Mouse (Mus musculus): ENCODE results near the gene Grtp1. TPM values are rescaled to one million over a fixed set of nuclear protein-coding genes. Genes with fewer than 3 reads are reported as not detected.

Grtp1 gene
- total and polyA plus RNA-seq, 2 experiments from 2014 or later, result 4.4 to 10.0 TPM

DNA sequence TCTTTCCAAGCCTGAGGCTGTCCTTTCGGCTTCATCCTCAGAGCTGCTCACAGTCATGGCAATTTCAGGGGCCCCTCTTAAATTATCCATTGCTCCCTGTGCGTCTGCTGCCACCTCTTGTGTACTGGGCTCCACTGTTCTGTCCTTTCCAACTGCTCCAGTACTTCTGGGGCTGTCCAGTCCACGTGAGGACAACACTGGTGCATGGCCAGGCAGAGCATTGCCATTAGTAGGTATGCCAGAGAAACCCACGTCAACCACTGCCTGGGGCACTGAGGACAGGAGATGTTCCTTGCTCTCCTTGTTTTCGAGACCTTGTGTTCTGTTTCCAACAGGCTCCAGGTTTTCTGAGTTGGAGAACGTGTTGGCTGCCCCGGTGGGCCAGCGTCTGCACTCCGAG, 24.0 kb upstream of the Grtp1 start:
- H3K4me3 ChIP-seq (ENCODE audit: low read depth, low read length), result no peak overlapping the region
- peaks cover 32% of the 10 kb centered on the region for H3K4me1 ChIP-seq (ENCODE audit: control insufficient read depth, insufficient read depth)
- no peak overlapping the region for H3K4me2 ChIP-seq (ENCODE audit: low read depth, low read length)
- no peaks in the 10 kb centered on the region for H3K9me3 ChIP-seq (replicated peaks; ENCODE audit: control insufficient read depth, low read length)
- 79% methylated on average over 9 of the region's 9 CpGs for WGBS
- H3K27me3 ChIP-seq (ENCODE audit: control insufficient read depth, insufficient read depth, low read length), result no peaks in the 10 kb centered on the region
- TF ChIP-seq EP300 (IDR thresholded peaks at IDR 0.05; ENCODE audit: low read depth) (no peak), CTCF (IDR thresholded peaks at IDR 0.05; ENCODE audit: low read depth) (no peak)
- H3K27ac ChIP-seq (ENCODE audit: low read depth), result no peak overlapping the region
- DNase-seq (ENCODE audit: low spot score) (no peak), ATAC-seq (ENCODE audit: insufficient read depth, low read depth) (no peak)
- H3K9ac ChIP-seq (replicated peaks; ENCODE audit: low read depth, low read length), result no peak overlapping the region
- peaks cover 44% of the 10 kb centered on the region for H3K36me3 ChIP-seq (replicated peaks; ENCODE audit: control insufficient read depth, insufficient read depth, low read length)

DNA sequence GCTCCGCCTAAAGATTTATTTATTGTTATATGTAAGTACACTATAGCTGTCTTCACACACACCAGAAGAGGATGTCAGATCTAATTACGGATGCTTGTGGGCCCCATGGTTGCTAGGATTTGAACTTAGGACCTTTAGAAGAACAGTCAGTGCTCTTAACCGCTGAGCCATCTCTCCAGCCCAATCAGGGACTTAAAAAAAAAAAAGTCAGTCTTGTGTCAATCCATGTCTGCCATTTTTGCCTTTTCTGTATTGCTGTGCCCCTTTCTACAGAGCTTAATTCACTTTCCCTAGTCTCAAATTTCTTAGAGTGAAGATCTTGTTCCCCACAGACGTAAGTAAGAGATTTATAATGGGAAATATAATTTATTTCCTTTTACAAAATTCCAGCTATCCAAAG, 18.0 kb upstream of the Grtp1 start:
- no peak for TF ChIP-seq EP300 (IDR thresholded peaks at IDR 0.05; ENCODE audit: low read depth)
- TF ChIP-seq CTCF (IDR thresholded peaks at IDR 0.05; ENCODE audit: low read depth), result no peak
- no peaks in the 10 kb centered on the region for H3K27me3 ChIP-seq (ENCODE audit: control insufficient read depth, insufficient read depth, low read length)
- no peak overlapping the region for H3K27ac ChIP-seq (ENCODE audit: low read depth)

DNA sequence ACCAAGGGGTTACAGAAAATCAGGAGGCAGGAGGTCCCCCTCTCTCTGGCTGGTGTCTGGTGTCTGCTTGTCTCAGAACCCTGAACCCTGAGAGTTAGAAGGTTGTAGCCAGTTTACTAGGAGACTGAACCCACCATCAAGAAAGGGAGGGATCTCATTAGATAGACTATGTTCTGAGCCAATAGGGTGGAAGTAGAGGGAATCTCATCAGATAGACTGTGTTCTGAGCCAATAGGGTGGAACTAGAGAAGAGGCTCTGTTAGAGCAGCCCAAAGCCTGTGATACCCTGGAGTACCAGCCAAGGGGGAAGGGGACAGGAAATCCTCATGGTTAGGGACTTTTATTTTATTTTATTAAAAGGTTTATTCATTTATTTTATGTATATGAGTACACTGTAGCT, 17.6 kb upstream of the Grtp1 start:
- Histone ChIP-seq H3K27ac (ENCODE audit: low read depth) (no peak overlapping the region), H3K9me3 (replicated peaks; ENCODE audit: control insufficient read depth, low read length) (no peaks in the 10 kb centered on the region), H3K27me3 (ENCODE audit: control insufficient read depth, insufficient read depth, low read length) (no peaks in the 10 kb centered on the region), H3K4me3 (ENCODE audit: low read depth, low read length) (no peak overlapping the region), H3K4me1 (ENCODE audit: control insufficient read depth, insufficient read depth) (peaks cover 15% of the 10 kb centered on the region; the same call in 1 of the 2 replicates), H3K36me3 (replicated peaks; ENCODE audit: control insufficient read depth, insufficient read depth, low read length) (peaks cover 18% of the 10 kb centered on the region), H3K4me2 (ENCODE audit: low read depth, low read length) (no peak overlapping the region), H3K9ac (replicated peaks; ENCODE audit: low read depth, low read length) (no peak overlapping the region)
- ATAC-seq (ENCODE audit: insufficient read depth, low read depth) (no peak), DNase-seq (ENCODE audit: low spot score) (no peak)
- TF ChIP-seq EP300 (IDR thresholded peaks at IDR 0.05; ENCODE audit: low read depth) (no peak), CTCF (IDR thresholded peaks at IDR 0.05; ENCODE audit: low read depth) (no peak)

More for the DNA sequence above, 18.0 kb upstream of the Grtp1 start:
- no peak overlapping the region for H3K4me3 ChIP-seq (ENCODE audit: low read depth, low read length)
- DNase-seq (ENCODE audit: low spot score) (no peak), ATAC-seq (ENCODE audit: insufficient read depth, low read depth) (no peak)
- H3K9ac ChIP-seq (replicated peaks; ENCODE audit: low read depth, low read length), result no peak overlapping the region
- H3K4me2 ChIP-seq (ENCODE audit: low read depth, low read length), result no peak overlapping the region
- peaks cover 23% of the 10 kb centered on the region for H3K36me3 ChIP-seq (replicated peaks; ENCODE audit: control insufficient read depth, insufficient read depth, low read length)
- WGBS, result 82% methylated on average over 4 of the region's 4 CpGs
- H3K4me1 ChIP-seq (ENCODE audit: control insufficient read depth, insufficient read depth), result peaks cover 11% of the 10 kb centered on the region; the same call in 1 of the 2 replicates
- no peaks in the 10 kb centered on the region for H3K9me3 ChIP-seq (replicated peaks; ENCODE audit: control insufficient read depth, low read length)

DNA sequence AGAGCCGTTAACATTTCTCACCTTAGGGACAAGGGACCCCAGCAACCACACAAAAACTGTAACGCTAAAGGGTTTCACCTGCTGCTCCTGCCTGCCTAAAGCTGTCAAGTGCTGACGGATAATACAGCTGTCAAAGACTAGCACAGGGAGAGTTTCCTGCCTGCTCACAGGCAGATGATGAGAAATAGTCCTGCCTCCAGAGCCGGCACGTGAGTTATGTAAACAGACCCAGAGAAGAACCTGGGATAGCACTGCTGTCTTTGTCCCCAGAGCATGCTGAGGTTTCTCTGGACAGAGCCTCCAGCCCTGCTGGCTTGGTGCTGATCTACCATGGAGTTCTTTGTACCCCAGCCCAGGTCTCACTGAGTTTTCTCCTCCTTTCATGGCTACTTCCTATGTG, 16.7 kb upstream of the Grtp1 start:
- Histone ChIP-seq H3K4me3 (ENCODE audit: low read depth, low read length) (no peak overlapping the region), H3K36me3 (replicated peaks; ENCODE audit: control insufficient read depth, insufficient read depth, low read length) (peaks cover 10% of the 10 kb centered on the region), H3K9me3 (replicated peaks; ENCODE audit: control insufficient read depth, low read length) (no peaks in the 10 kb centered on the region), H3K4me2 (ENCODE audit: low read depth, low read length) (no peak overlapping the region), H3K4me1 (ENCODE audit: control insufficient read depth, insufficient read depth) (peaks cover 16% of the 10 kb centered on the region; the same call in 1 of the 2 replicates), H3K27ac (ENCODE audit: low read depth) (no peak overlapping the region), H3K27me3 (ENCODE audit: control insufficient read depth, insufficient read depth, low read length) (no peaks in the 10 kb centered on the region), H3K9ac (replicated peaks; ENCODE audit: low read depth, low read length) (no peak overlapping the region)
- no peak for TF ChIP-seq CTCF (IDR thresholded peaks at IDR 0.05; ENCODE audit: low read depth)
- TF ChIP-seq EP300 (IDR thresholded peaks at IDR 0.05; ENCODE audit: low read depth), result no peak
- no peak for ATAC-seq (ENCODE audit: insufficient read depth, low read depth)
- 34% methylated on average over 5 of the region's 5 CpGs for WGBS
- no peak for DNase-seq (ENCODE audit: low spot score)

DNA sequence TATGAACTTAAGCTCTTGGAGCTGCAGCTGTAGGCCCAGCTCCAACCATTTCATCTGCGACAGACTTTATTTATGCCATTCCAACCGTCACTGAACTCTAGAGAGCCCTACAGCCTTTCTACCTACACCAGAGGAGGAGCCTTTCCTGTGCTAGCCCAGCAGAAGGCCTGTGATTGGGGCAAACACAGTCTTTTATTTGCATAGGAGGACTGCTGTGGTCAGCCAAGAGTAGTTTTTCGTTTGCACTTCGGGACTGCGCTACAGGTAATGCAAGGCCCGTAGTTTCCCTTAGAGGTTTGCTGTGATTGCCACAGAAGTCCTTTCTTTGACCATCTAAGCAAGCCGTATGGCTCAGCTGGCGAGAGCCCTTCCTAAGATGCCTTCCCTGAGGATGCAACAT, 16.0 kb upstream of the Grtp1 start:
- Histone ChIP-seq H3K9ac (replicated peaks; ENCODE audit: low read depth, low read length) (no peak overlapping the region; the same call in 1 of the 2 replicates), H3K4me3 (ENCODE audit: low read depth, low read length) (no peak overlapping the region), H3K4me1 (ENCODE audit: control insufficient read depth, insufficient read depth) (peaks cover 16% of the 10 kb centered on the region; the same call in 1 of the 2 replicates), H3K27ac (ENCODE audit: low read depth) (peak overlapping the region; percentile 38; the same call in 1 of the 2 replicates), H3K4me2 (ENCODE audit: low read depth, low read length) (no peak overlapping the region), H3K36me3 (replicated peaks; ENCODE audit: control insufficient read depth, insufficient read depth, low read length) (peaks cover 3% of the 10 kb centered on the region), H3K9me3 (replicated peaks; ENCODE audit: control insufficient read depth, low read length) (no peaks in the 10 kb centered on the region), H3K27me3 (ENCODE audit: control insufficient read depth, insufficient read depth, low read length) (no peaks in the 10 kb centered on the region)
- DNase-seq (ENCODE audit: low spot score) (no peak), ATAC-seq (ENCODE audit: insufficient read depth, low read depth) (no peak)
- TF ChIP-seq EP300 (IDR thresholded peaks at IDR 0.05; ENCODE audit: low read depth) (no peak), CTCF (IDR thresholded peaks at IDR 0.05; ENCODE audit: low read depth) (no peak)
- WGBS, result 64% methylated on average over 8 of the region's 8 CpGs
